Mouse (Mus musculus) megakaryocyte, embryonic 14.5 days (primary cell): ENCODE results near the gene Ranbp3.

ENCODE experiments used
- FLI1 ChIP-seq: IDR thresholded peaks from 2 replicates; pipeline ENCODE4 v1.6.1; 2012; ENCODE audit warnings: low read length, inconsistent platforms, mixed read lengths
- GATA1 ChIP-seq: IDR thresholded peaks from 3 replicates; pipeline ENCODE4 v1.6.1; 2012; ENCODE audit warnings: mixed read lengths, low read length, inconsistent platforms, borderline replicate concordance

- no peak for TF ChIP-seq GATA1
- TF ChIP-seq FLI1: no peak
These were observed at the start of gene Ranbp3 for GRCm38 (mm10) chr17:56672941-56673646.
